Mouse (Mus musculus) intestine, embryonic 16.5 days (tissue): ENCODE measurements around the gene Ss18l1. TPM values are rescaled to one million over a fixed set of nuclear protein-coding genes. Genes with fewer than 3 reads are reported as not detected.

Experiments used
- ATAC-seq: fragments of 200-750 bp; cut with Nextera tagmentation; 2 replicates; pipeline ENCODE4 v1.8.0; 2017; ENCODE audit warnings: moderate TSS enrichment, moderate library complexity
- H3K27ac ChIP-seq: fragments of 300-500 bp; sonication (generic); 2 replicates; pipeline ENCODE4 v1.5.1; 2014; ENCODE audit warnings: mild to moderate bottlenecking, low read length
- H3K27me3 ChIP-seq: fragments of 300-500 bp; sonication (generic); replicated peaks from 2 replicates; pipeline ENCODE4 v1.6.1; 2014; ENCODE audit warnings: low read length, control low read depth, mixed read lengths; ENCODE audit not compliant: control insufficient read depth, insufficient read depth
- H3K36me3 ChIP-seq: fragments of 300-500 bp; sonication (generic); 2 replicates; pipeline ENCODE4 v1.6.1; 2014; ENCODE audit warnings: low read length, control low read depth; ENCODE audit not compliant: control insufficient read depth, insufficient read depth
- H3K4me1 ChIP-seq: fragments of 300-500 bp; sonication (generic); 2 replicates; pipeline ENCODE4 v1.6.1; 2014; ENCODE audit warnings: low read length, control low read depth, mixed read lengths; ENCODE audit not compliant: control insufficient read depth, insufficient read depth
- H3K4me2 ChIP-seq: fragments of 300-500 bp; sonication (generic); 2 replicates; pipeline ENCODE4 v1.6.1; 2014; ENCODE audit warnings: low read depth, low read length, control low read depth
- H3K4me3 ChIP-seq: fragments of 300-500 bp; sonication (generic); 2 replicates; pipeline ENCODE4 v1.5.1; 2014; ENCODE audit warnings: mild to moderate bottlenecking, low read length
- H3K9ac ChIP-seq: fragments of 300-500 bp; sonication (generic); 2 replicates; pipeline ENCODE4 v1.6.1; 2014; ENCODE audit warnings: low read depth, low read length
- H3K9me3 ChIP-seq: fragments of 300-500 bp; sonication (generic); 2 replicates; pipeline ENCODE4 v1.6.1; 2016; ENCODE audit warnings: low read length, control low read depth; ENCODE audit not compliant: control insufficient read depth
- WGBS: fragments of 180-500 bp; shearing (Covaris S2); extraction: QIAGEN DNeasy Blood & Tissue Kit; methylation state at CpG from one replicate; pipeline ENCODE4 v1.1.7; 2014; 5-methylcytosine and 5-hydroxymethylcytosine counted together
- polyA plus RNA-seq: library from polyadenylated mRNA; unstranded; fragments of >200 nt; fragmentation: Nextera tagmentation; extraction: Ambion mirVana; gene quantifications from 2 replicates; pipeline ENCODE4 v1.2.1, GENCODE M21; 2015

Gene Ss18l1
- polyA plus RNA-seq, 1 experiment from 2014 or later, result 3.4 TPM

- Histone ChIP-seq H3K4me2 (no peak overlapping the region), H3K9me3 (no peaks in the 10 kb centered on the region), H3K4me1 (peaks cover 8% of the 10 kb centered on the region), H3K27ac (no peak overlapping the region), H3K27me3 (no peaks in the 10 kb centered on the region), H3K9ac (no peak overlapping the region), H3K36me3 (0 out of 2 replicates have a peak, but pooled peaks cover 2% of the 10 kb centered on the region), H3K4me3 (no peak overlapping the region)
- no peak for ATAC-seq
- WGBS, result 85% methylated on average over 7 of the region's 7 CpGs
Observed at GRCm38 (mm10) chr2:180072886-180073285, 30.6 kb downstream of the Ss18l1 start.

- Histone ChIP-seq H3K4me3 (no peak overlapping the region), H3K9ac (no peak overlapping the region), H3K27me3 (no peaks in the 10 kb centered on the region), H3K4me2 (no peak overlapping the region), H3K4me1 (no peaks in the 10 kb centered on the region), H3K36me3 (peaks cover 8% of the 10 kb centered on the region; the same call in 1 of the 2 replicates), H3K27ac (no peak overlapping the region), H3K9me3 (no peaks in the 10 kb centered on the region)
- no peak for ATAC-seq
- 75% methylated on average over 3 of the region's 3 CpGs for WGBS
Observed at GRCm38 (mm10) chr2:180077622-180078021, 35.3 kb downstream of the Ss18l1 start.

GRCm38 (mm10) chr2:180080680-180081079 is 38.4 kb downstream of the Ss18l1 start:
- no peak for ATAC-seq
- Histone ChIP-seq H3K27ac (no peak overlapping the region), H3K36me3 (peaks cover 8% of the 10 kb centered on the region; the same call in 1 of the 2 replicates), H3K4me2 (no peak overlapping the region), H3K27me3 (no peaks in the 10 kb centered on the region), H3K9ac (no peak overlapping the region), H3K4me1 (no peaks in the 10 kb centered on the region), H3K9me3 (no peaks in the 10 kb centered on the region), H3K4me3 (no peak overlapping the region)
- WGBS, result 80% methylated on average over 8 of the region's 8 CpGs

- WGBS, result 91% methylated on average over 10 of the region's 10 CpGs
- no peaks in the 10 kb centered on the region for H3K9me3 ChIP-seq
- no peak for ATAC-seq
Observed at GRCm38 (mm10) chr2:180083063-180083462, 40.8 kb downstream of the Ss18l1 start.

GRCm38 (mm10) chr2:180084565-180084964 is 42.3 kb downstream of the Ss18l1 start:
- Histone ChIP-seq H3K4me3 (no peak overlapping the region), H3K36me3 (peaks cover 5% of the 10 kb centered on the region; the same call in 1 of the 2 replicates), H3K9ac (no peak overlapping the region), H3K27ac (no peak overlapping the region), H3K4me2 (no peak overlapping the region), H3K4me1 (no peaks in the 10 kb centered on the region), H3K27me3 (no peaks in the 10 kb centered on the region), H3K9me3 (no peaks in the 10 kb centered on the region)
- WGBS, result 37% methylated on average over 3 of the region's 3 CpGs
- ATAC-seq, result no peak

More at GRCm38 (mm10) chr2:180083063-180083462, 40.8 kb downstream of the Ss18l1 start:
- H3K27ac ChIP-seq, result no peak overlapping the region
- H3K4me3 ChIP-seq, result no peak overlapping the region
- no peaks in the 10 kb centered on the region for H3K27me3 ChIP-seq
- H3K9ac ChIP-seq, result no peak overlapping the region
- peaks cover 5% of the 10 kb centered on the region; the same call in 1 of the 2 replicates for H3K36me3 ChIP-seq
- no peaks in the 10 kb centered on the region for H3K4me1 ChIP-seq
- no peak overlapping the region for H3K4me2 ChIP-seq

- H3K27ac ChIP-seq, result no peak overlapping the region
- no peaks in the 10 kb centered on the region for H3K9me3 ChIP-seq
- H3K36me3 ChIP-seq, result peaks cover 5% of the 10 kb centered on the region; the same call in 1 of the 2 replicates
- no peak overlapping the region for H3K4me3 ChIP-seq
- H3K4me2 ChIP-seq, result no peak overlapping the region
- WGBS, result 69% methylated on average over 16 of the region's 16 CpGs
- H3K27me3 ChIP-seq, result no peaks in the 10 kb centered on the region; the same call in 1 of the 2 replicates
- no peaks in the 10 kb centered on the region for H3K4me1 ChIP-seq
- no peak for ATAC-seq
- H3K9ac ChIP-seq, result no peak overlapping the region
Observed at GRCm38 (mm10) chr2:180085926-180086636, 43.8 kb downstream of the Ss18l1 start.

- 91% methylated on average over 5 of the region's 5 CpGs for WGBS
- no peak overlapping the region for H3K4me3 ChIP-seq
- H3K9ac ChIP-seq, result no peak overlapping the region
- peaks cover 5% of the 10 kb centered on the region; the same call in 1 of the 2 replicates for H3K36me3 ChIP-seq
- H3K27ac ChIP-seq, result no peak overlapping the region
- no peaks in the 10 kb centered on the region for H3K9me3 ChIP-seq
- H3K4me2 ChIP-seq, result no peak overlapping the region
- ATAC-seq, result no peak
- no peaks in the 10 kb centered on the region for H3K4me1 ChIP-seq
- no peaks in the 10 kb centered on the region; the same call in 1 of the 2 replicates for H3K27me3 ChIP-seq
Observed at GRCm38 (mm10) chr2:180086637-180087027, 44.3 kb downstream of the Ss18l1 start.

GRCm38 (mm10) chr2:180087472-180087871 is 45.2 kb downstream of the Ss18l1 start:
- Histone ChIP-seq H3K4me3 (no peak overlapping the region), H3K4me1 (no peaks in the 10 kb centered on the region), H3K27me3 (no peaks in the 10 kb centered on the region; the same call in 1 of the 2 replicates), H3K36me3 (no peaks in the 10 kb centered on the region), H3K27ac (no peak overlapping the region), H3K9ac (no peak overlapping the region), H3K9me3 (no peaks in the 10 kb centered on the region), H3K4me2 (no peak overlapping the region)
- ATAC-seq, result no peak
- WGBS, result 89% methylated on average over 4 of the region's 4 CpGs

- Histone ChIP-seq H3K9ac (no peak overlapping the region), H3K4me3 (no peak overlapping the region), H3K4me1 (no peaks in the 10 kb centered on the region), H3K4me2 (no peak overlapping the region), H3K36me3 (no peaks in the 10 kb centered on the region), H3K27me3 (no peaks in the 10 kb centered on the region; the same call in 1 of the 2 replicates), H3K9me3 (no peaks in the 10 kb centered on the region), H3K27ac (no peak overlapping the region)
- WGBS, result 65% methylated on average over 11 of the region's 11 CpGs
- no peak for ATAC-seq
Observed at GRCm38 (mm10) chr2:180090285-180090684, 48.0 kb downstream of the Ss18l1 start.
